Comparison of ENCODE assay signal across 8 mouse cellular contexts in the genomic region with DNA sequence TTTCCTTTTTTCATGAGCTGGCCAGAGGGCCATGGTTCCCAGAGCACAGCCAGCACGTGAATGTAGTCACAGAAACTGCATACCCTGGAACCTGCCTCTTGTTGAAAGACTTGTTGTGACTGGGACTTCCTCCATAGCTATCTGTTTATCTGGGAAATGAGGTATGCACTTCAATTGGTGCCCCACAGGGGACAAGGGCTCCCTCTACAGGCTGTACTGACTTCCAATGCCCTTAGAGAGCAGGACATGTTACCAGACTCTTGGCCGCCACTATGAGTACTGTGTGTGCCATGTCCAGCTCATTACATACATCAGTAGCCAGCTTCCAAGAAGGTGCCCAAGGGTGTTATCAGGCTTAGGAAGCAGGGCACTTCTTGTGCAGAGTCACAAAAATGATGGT. TPM values are rescaled to one million over a fixed set of nuclear protein-coding genes. Genes with fewer than 3 reads are reported as not detected.
DNase-seq lines count a peak whose midpoint lies in the region; ATAC-seq lines count a peak whose summit lies in the region.

No protein-coding gene starts in this region.

- H3K27me3 ChIP-seq in hindbrain, embryonic 11.5 days (ENCODE audit: control insufficient read depth, insufficient read depth, low read length), result no peaks in the 10 kb centered on the region
- no peaks in the 10 kb centered on the region for H3K27me3 ChIP-seq in hindbrain, embryonic 10.5 days (ENCODE audit: insufficient read depth, poor library complexity, severe bottlenecking)
- H3K27me3 ChIP-seq in intestine, embryonic 16.5 days (replicated peaks; ENCODE audit: control insufficient read depth, insufficient read depth, low read length), result no peaks in the 10 kb centered on the region
- H3K27me3 ChIP-seq in forebrain, embryonic 11.5 days (ENCODE audit: control insufficient read depth, insufficient read depth, low read length), result no peaks in the 10 kb centered on the region

- no peak for ATAC-seq in hindbrain, embryonic 11.5 days (ENCODE audit: low FRiP score)
- ATAC-seq in intestine, embryonic 16.5 days, result peak; percentile 28; the same call in 1 of the 2 replicates
- no peak for ATAC-seq in forebrain, embryonic 11.5 days (replicated peaks; ENCODE audit: low FRiP score)

- H3K4me2 ChIP-seq in hindbrain, embryonic 11.5 days (replicated peaks; ENCODE audit: low read depth, low read length), result no peak overlapping the region
- H3K4me2 ChIP-seq in intestine, embryonic 16.5 days (ENCODE audit: low read depth, low read length), result no peak overlapping the region
- H3K4me2 ChIP-seq in forebrain, embryonic 11.5 days (ENCODE audit: low read depth, low read length, severe bottlenecking), result no peak overlapping the region

- H3K9me3 ChIP-seq in hindbrain, embryonic 11.5 days (ENCODE audit: control insufficient read depth, low read length), result no peaks in the 10 kb centered on the region
- no peaks in the 10 kb centered on the region for H3K9me3 ChIP-seq in hindbrain, embryonic 10.5 days
- H3K9me3 ChIP-seq in intestine, embryonic 16.5 days (ENCODE audit: control insufficient read depth, low read length), result no peaks in the 10 kb centered on the region
- no peaks in the 10 kb centered on the region for H3K9me3 ChIP-seq in forebrain, embryonic 11.5 days (ENCODE audit: control insufficient read depth, low read length)

- H3K9ac ChIP-seq in hindbrain, embryonic 11.5 days (ENCODE audit: low read depth, low read length), result no peak overlapping the region
- H3K9ac ChIP-seq in intestine, embryonic 16.5 days (ENCODE audit: low read depth, low read length), result no peak overlapping the region
- H3K9ac ChIP-seq in forebrain, embryonic 11.5 days (ENCODE audit: low read length), result no peak overlapping the region

- no peaks in the 10 kb centered on the region for H3K4me1 ChIP-seq in hindbrain, embryonic 11.5 days (replicated peaks; ENCODE audit: control insufficient read depth, insufficient read depth, low read length)
- no peaks in the 10 kb centered on the region for H3K4me1 ChIP-seq in hindbrain, embryonic 10.5 days (replicated peaks)
- H3K4me1 ChIP-seq in intestine, embryonic 16.5 days (ENCODE audit: control insufficient read depth, insufficient read depth, low read length), result no peaks in the 10 kb centered on the region
- no peaks in the 10 kb centered on the region for H3K4me1 ChIP-seq in forebrain, embryonic 11.5 days (replicated peaks; ENCODE audit: control insufficient read depth, insufficient read depth, low read length)

- no peak overlapping the region for H3K4me3 ChIP-seq in hindbrain, embryonic 11.5 days (ENCODE audit: low read depth, low read length)
- no peak overlapping the region for H3K4me3 ChIP-seq in hindbrain, embryonic 10.5 days
- no peak overlapping the region for H3K4me3 ChIP-seq in intestine, embryonic 16.5 days (ENCODE audit: low read length)
- no peak overlapping the region for H3K4me3 ChIP-seq in forebrain, embryonic 11.5 days (ENCODE audit: low read depth, low read length)

- H3K36me3 ChIP-seq in hindbrain, embryonic 11.5 days (ENCODE audit: control insufficient read depth, insufficient read depth, low read length), result peaks cover 13% of the 10 kb centered on the region
- H3K36me3 ChIP-seq in hindbrain, embryonic 10.5 days, result peaks cover 94% of the 10 kb centered on the region
- H3K36me3 ChIP-seq in intestine, embryonic 16.5 days (ENCODE audit: control insufficient read depth, insufficient read depth, low read length), result peaks cover 21% of the 10 kb centered on the region
- peaks cover 18% of the 10 kb centered on the region for H3K36me3 ChIP-seq in forebrain, embryonic 11.5 days (ENCODE audit: control insufficient read depth, insufficient read depth, low read length)

- H3K27ac ChIP-seq in hindbrain, embryonic 11.5 days (ENCODE audit: low read depth, low read length), result no peak overlapping the region
- no peak overlapping the region for H3K27ac ChIP-seq in hindbrain, embryonic 10.5 days
- no peak overlapping the region for H3K27ac ChIP-seq in intestine, embryonic 16.5 days (ENCODE audit: low read length)
- H3K27ac ChIP-seq in forebrain, embryonic 11.5 days (ENCODE audit: low read depth, low read length), result no peak overlapping the region

- WGBS in hindbrain, embryonic 11.5 days, result 92% methylated on average over 2 of the region's 2 CpGs
- 92% methylated on average over 2 of the region's 2 CpGs for WGBS in hindbrain, embryonic 10.5 days
- 83% methylated on average over 2 of the region's 2 CpGs for WGBS in intestine, embryonic 16.5 days
- 83% methylated on average over 2 of the region's 2 CpGs for WGBS in forebrain, embryonic 11.5 days

- DNase-seq in hindbrain, embryonic 11.5 days (ENCODE audit: low spot score), result peak; percentile 14
- DNase-seq in hindbrain, embryonic 10.5 days (ENCODE audit: low spot score), result no peak
- peak; percentile 48 for DNase-seq in A20 (ENCODE audit: low read depth, low spot score)
- peak; percentile 53 for DNase-seq in R1 (ENCODE audit: low read depth, low spot score)
- peak; percentile 30 to 31 for DNase-seq in thymus, postnatal 36 days
- no peak for DNase-seq in urinary bladder, postnatal 10 days (ENCODE audit: low spot score)
- DNase-seq in forebrain, embryonic 11.5 days (ENCODE audit: low spot score), result no peak

RNA-seq across cellular contexts. Expression of gene Ajm1, which starts 10.3 kb away (rescaled TPM):
- 0.38 and 0.59 TPM in 2 replicates for polyA plus RNA-seq in hindbrain, embryonic 11.5 days (2014; fragmentation: Nextera tagmentation; extraction: Ambion mirVana)
- polyA plus RNA-seq in hindbrain, embryonic 10.5 days (2016; fragmentation: Nextera tagmentation; extraction: Ambion mirVana), result 0.05 and 0.44 TPM in 2 replicates
- 0.93 and 1.4 TPM in 2 replicates for polyA plus RNA-seq in intestine, embryonic 16.5 days (2015; fragmentation: Nextera tagmentation; extraction: Ambion mirVana)
- 0.28 and 0.69 TPM in 2 replicates for polyA plus RNA-seq in forebrain, embryonic 11.5 days (2014; fragmentation: Nextera tagmentation; extraction: Ambion mirVana)

RNA-seq across cellular contexts. Expression of gene Rabl6, which starts 16.5 kb away (rescaled TPM):
- polyA plus RNA-seq in hindbrain, embryonic 11.5 days (2014; fragmentation: Nextera tagmentation; extraction: Ambion mirVana), result 53.3 and 55.3 TPM in 2 replicates
- 75.5 and 80.0 TPM in 2 replicates for polyA plus RNA-seq in hindbrain, embryonic 10.5 days (2016; fragmentation: Nextera tagmentation; extraction: Ambion mirVana)
- polyA plus RNA-seq in intestine, embryonic 16.5 days (2015; fragmentation: Nextera tagmentation; extraction: Ambion mirVana), result 45.8 and 52.7 TPM in 2 replicates
- polyA plus RNA-seq in forebrain, embryonic 11.5 days (2014; fragmentation: Nextera tagmentation; extraction: Ambion mirVana), result 77.1 and 81.5 TPM in 2 replicates

RNA-seq across cellular contexts. Expression of gene Phpt1, which starts 16.8 kb away (rescaled TPM):
- polyA plus RNA-seq in hindbrain, embryonic 11.5 days (2014; fragmentation: Nextera tagmentation; extraction: Ambion mirVana), result 161 and 167 TPM in 2 replicates
- polyA plus RNA-seq in hindbrain, embryonic 10.5 days (2016; fragmentation: Nextera tagmentation; extraction: Ambion mirVana), result 163 and 189 TPM in 2 replicates
- polyA plus RNA-seq in intestine, embryonic 16.5 days (2015; fragmentation: Nextera tagmentation; extraction: Ambion mirVana), result 145 and 176 TPM in 2 replicates
- polyA plus RNA-seq in forebrain, embryonic 11.5 days (2014; fragmentation: Nextera tagmentation; extraction: Ambion mirVana), result 144 and 164 TPM in 2 replicates

RNA-seq across cellular contexts. Expression of gene Mamdc4, which starts 17.2 kb away (rescaled TPM):
- 3.0 and 4.2 TPM in 2 replicates for polyA plus RNA-seq in hindbrain, embryonic 11.5 days (2014; fragmentation: Nextera tagmentation; extraction: Ambion mirVana)
- 1.4 and 3.8 TPM in 2 replicates for polyA plus RNA-seq in hindbrain, embryonic 10.5 days (2016; fragmentation: Nextera tagmentation; extraction: Ambion mirVana)
- 582 and 797 TPM in 2 replicates for polyA plus RNA-seq in intestine, embryonic 16.5 days (2015; fragmentation: Nextera tagmentation; extraction: Ambion mirVana)
- 1.3 and 5.0 TPM in 2 replicates for polyA plus RNA-seq in forebrain, embryonic 11.5 days (2014; fragmentation: Nextera tagmentation; extraction: Ambion mirVana)

RNA-seq across cellular contexts. Expression of gene Ccdc183, which starts 25.6 kb away (rescaled TPM):
- polyA plus RNA-seq in hindbrain, embryonic 11.5 days (2014; fragmentation: Nextera tagmentation; extraction: Ambion mirVana), result 0.14 and 0.22 TPM in 2 replicates
- polyA plus RNA-seq in hindbrain, embryonic 10.5 days (2016; fragmentation: Nextera tagmentation; extraction: Ambion mirVana), result 0.17 and 0.18 TPM in 2 replicates
- 0.12 and 0.18 TPM in 2 replicates for polyA plus RNA-seq in intestine, embryonic 16.5 days (2015; fragmentation: Nextera tagmentation; extraction: Ambion mirVana)
- 0.13 and 0.21 TPM in 2 replicates for polyA plus RNA-seq in forebrain, embryonic 11.5 days (2014; fragmentation: Nextera tagmentation; extraction: Ambion mirVana)

Comparison
In these comparisons a context has a peak if more than half of its experiments do, and no peak if none do; other contexts are left out.
1. DNase-seq: peak in hindbrain, embryonic 11.5 days (single experiment), A20 (single experiment), R1 (single experiment) and thymus, postnatal 36 days (2 of 2); none in hindbrain, embryonic 10.5 days (single experiment), urinary bladder, postnatal 10 days (single experiment) and forebrain, embryonic 11.5 days (single experiment).